Mouse (Mus musculus) olfactory bulb, adult 2 months (tissue): ENCODE measurements around the gene Gapvd1.

Source experiments
- CTCF ChIP-seq: fragments of 200-500 bp; IDR thresholded peaks from 2 replicates; pipeline ENCODE4 v1.5.1; 2012; ENCODE audit warnings: low read depth, mild to moderate bottlenecking, low read length, moderate library complexity; ENCODE audit not compliant: insufficient read depth
- POLR2A ChIP-seq: fragments of 200-500 bp; IDR thresholded peaks from 2 replicates; pipeline ENCODE4 v1.6.1; 2012; ENCODE audit warnings: mild to moderate bottlenecking, low read depth, low read length, moderate library complexity; ENCODE audit not compliant: insufficient read depth

DNA sequence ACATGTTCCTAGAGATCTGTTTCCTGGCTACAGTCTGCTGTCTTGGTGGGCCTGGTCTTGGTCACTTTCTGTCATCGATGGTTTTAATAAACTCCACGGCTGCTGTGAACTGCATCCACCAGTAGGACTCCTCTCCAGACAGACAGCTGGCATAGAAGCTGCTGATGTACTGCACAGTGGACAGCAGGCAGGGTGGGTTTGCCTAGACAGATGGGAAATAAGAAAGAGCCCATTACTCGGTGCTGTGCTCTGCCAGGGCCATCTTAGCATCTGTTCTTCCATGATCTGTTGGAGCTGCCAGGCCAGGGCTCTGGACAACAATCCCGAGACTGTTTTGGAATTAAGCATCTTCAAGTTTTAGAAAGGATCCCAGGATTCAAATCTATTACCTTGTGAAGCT is 77.1 kb downstream of the Gapvd1 start:
- TF ChIP-seq POLR2A (no peak), CTCF (no peak)
